Mouse (Mus musculus) retina, postnatal 1 day (tissue): ENCODE results near the gene Tdrd6.

ENCODE experiments used
- DNase-seq: peaks from one replicate; pipeline ENCODE4 v3.0.0-alpha.2; 2012

Gene Tdrd6

GRCm38 (mm10) chr17:43611586-43611985 is 18.5 kb downstream of the Tdrd6 start:
- DNase-seq = peak; percentile 81

GRCm38 (mm10) chr17:43606704-43607103 is 23.4 kb downstream of the Tdrd6 start:
- DNase-seq = peak; percentile 75

- DNase-seq = no peak
These were observed 31.4 kb downstream of the Tdrd6 start for GRCm38 (mm10) chr17:43598706-43599105.

GRCm38 (mm10) chr17:43597742-43598141 is 32.4 kb downstream of the Tdrd6 start:
- DNase-seq = no peak

GRCm38 (mm10) chr17:43592296-43593291 is 37.5 kb downstream of the Tdrd6 start:
- DNase-seq = no peak

GRCm38 (mm10) chr17:43590531-43590930 is 39.6 kb downstream of the Tdrd6 start:
- DNase-seq = peak; percentile 47

GRCm38 (mm10) chr17:43589750-43590149 is 40.3 kb downstream of the Tdrd6 start:
- DNase-seq = no peak

- no peak for DNase-seq
These were observed 42.8 kb downstream of the Tdrd6 start for GRCm38 (mm10) chr17:43587278-43587677.

GRCm38 (mm10) chr17:43584771-43585170 is 45.3 kb downstream of the Tdrd6 start:
- no peak for DNase-seq

- peak; percentile 57 for DNase-seq
These were observed 49.1 kb downstream of the Tdrd6 start for GRCm38 (mm10) chr17:43581012-43581467.

- peak; percentile 29 for DNase-seq
These were observed 49.6 kb downstream of the Tdrd6 start for GRCm38 (mm10) chr17:43580456-43580855.

- DNase-seq = no peak
These were observed 56.5 kb downstream of the Tdrd6 start for GRCm38 (mm10) chr17:43573624-43574073.

GRCm38 (mm10) chr17:43569287-43569686 is 60.8 kb downstream of the Tdrd6 start:
- peak; percentile 61 for DNase-seq

GRCm38 (mm10) chr17:43567992-43568888 is 61.9 kb downstream of the Tdrd6 start, which contains the start of gene Pla2g7:
TSS of gene Pla2g7 (plus strand) at chr17:43568098.
- DNase-seq = peak; percentile 75

- peak; percentile 42 for DNase-seq
These were observed 62.5 kb downstream of the Tdrd6 start for GRCm38 (mm10) chr17:43567593-43567991.
